Mouse (Mus musculus): Measurements from ENCODE around the gene Hoxb9.

GRCm38 (mm10) chr11:96323154-96323553 lies 51.9 kb downstream of the Hoxb9 start, which contains the start of gene Hoxb3:
- TF ChIP-seq CTCF (IDR thresholded peaks at IDR 0.05; ENCODE audit: low read depth) (no peak), EP300 (IDR thresholded peaks at IDR 0.05; ENCODE audit: low read depth) (no peak)

Measured in liver, embryonic 14.5 days (tissue).